Mouse (Mus musculus): ENCODE measurements around the gene Klk13. TPM values are rescaled to one million over a fixed set of nuclear protein-coding genes. Genes with fewer than 3 reads are reported as not detected.

Klk13 gene
- total and polyA plus RNA-seq, 3 experiments, result 0.27 TPM; not detected in 2

DNA sequence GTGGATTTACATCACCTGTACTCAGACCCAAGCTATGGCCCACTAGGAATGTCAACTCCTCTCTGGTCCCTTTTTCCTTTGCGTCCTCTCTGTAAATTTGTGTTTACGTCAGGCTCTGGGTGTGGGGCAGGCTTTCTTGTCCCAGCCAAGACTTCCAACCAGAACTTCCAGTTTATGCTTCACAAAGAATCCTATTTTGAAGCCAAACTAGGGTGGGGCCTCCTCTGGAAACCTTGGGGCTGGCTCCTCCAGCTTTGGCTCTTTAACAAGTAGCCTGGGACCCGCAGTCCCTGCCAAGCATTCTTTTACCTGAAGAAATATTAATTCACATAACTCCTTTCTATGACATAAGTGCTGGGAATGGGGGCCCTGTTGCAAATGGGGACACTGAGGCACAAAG, 2.3 kb upstream of the Klk13 start:
- Histone ChIP-seq H3K9me3 (replicated peaks) (no peaks in the 10 kb centered on the region), H3K4me1 (ENCODE audit: insufficient read depth, low read depth, low read length) (no peaks in the 10 kb centered on the region), H3K4me3 (ENCODE audit: low read depth, low read length) (no peak overlapping the region), H3K36me3 (replicated peaks) (no peaks in the 10 kb centered on the region), H3K27me3 (ENCODE audit: insufficient read depth, low read length) (peaks cover 2% of the 10 kb centered on the region)
- ATAC-seq (ENCODE audit: extremely low read depth, insufficient number of reproducible peaks, low FRiP score, poor library complexity, severe bottlenecking) (no peak), DNase-seq (ENCODE audit: low spot score) (no peak)
- TF ChIP-seq GATA1 (IDR thresholded peaks at IDR 0.05; ENCODE audit: borderline replicate concordance, low read length) (no peak), GATA2 (IDR thresholded peaks at IDR 0.05; ENCODE audit: borderline replicate concordance, low read depth, low read length) (no peak), POLR2AphosphoS5 (IDR thresholded peaks at IDR 0.05; ENCODE audit: insufficient replicate concordance, low read depth, low read length) (no peak), TAL1 (conservative IDR thresholded peaks at IDR 0.05; ENCODE audit: low read depth, low read length) (no peak), CTCF (IDR thresholded peaks at IDR 0.05; ENCODE audit: low read depth, low read length) (no peak)

DNA sequence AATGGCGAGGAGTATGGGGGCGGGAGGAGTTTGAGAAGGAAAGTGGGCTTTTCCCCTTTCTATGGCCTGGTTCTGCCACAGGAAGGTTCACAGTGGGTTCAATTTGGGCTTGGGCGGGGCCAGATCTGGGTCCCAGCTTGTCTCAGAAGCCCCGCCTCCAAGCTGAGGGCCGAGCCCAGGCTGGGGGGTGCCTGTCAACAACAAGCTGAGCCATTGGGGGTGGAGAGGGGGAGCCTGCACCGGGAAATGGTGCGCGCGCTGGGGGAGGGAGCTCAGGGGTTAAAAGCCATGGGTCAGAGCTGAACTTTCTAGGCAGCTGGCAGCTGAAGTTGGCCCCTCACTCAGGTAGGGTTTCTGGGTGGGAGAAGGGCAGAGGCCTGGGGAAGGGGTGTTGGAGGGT, 550 bp downstream of the Klk13 start:
- H3K36me3 ChIP-seq (replicated peaks), result no peaks in the 10 kb centered on the region
- no peak for TF ChIP-seq TAL1 (conservative IDR thresholded peaks at IDR 0.05; ENCODE audit: low read depth, low read length)
- no peak for TF ChIP-seq CTCF (IDR thresholded peaks at IDR 0.05; ENCODE audit: low read depth, low read length)
- no peak for TF ChIP-seq GATA1 (IDR thresholded peaks at IDR 0.05; ENCODE audit: borderline replicate concordance, low read length)
- no peak for TF ChIP-seq GATA2 (IDR thresholded peaks at IDR 0.05; ENCODE audit: borderline replicate concordance, low read depth, low read length)
- no peak for TF ChIP-seq POLR2AphosphoS5 (IDR thresholded peaks at IDR 0.05; ENCODE audit: insufficient replicate concordance, low read depth, low read length)
- no peak overlapping the region for H3K4me3 ChIP-seq (ENCODE audit: low read depth, low read length)
- H3K27me3 ChIP-seq (ENCODE audit: insufficient read depth, low read length), result peaks cover 2% of the 10 kb centered on the region; the same call in 1 of the 2 replicates
- ATAC-seq (ENCODE audit: extremely low read depth, insufficient number of reproducible peaks, low FRiP score, poor library complexity, severe bottlenecking) (no peak), DNase-seq (ENCODE audit: low spot score) (no peak)
- no peaks in the 10 kb centered on the region for H3K4me1 ChIP-seq (ENCODE audit: insufficient read depth, low read depth, low read length)
- no peaks in the 10 kb centered on the region for H3K9me3 ChIP-seq (replicated peaks)

GRCm38 (mm10) chr7:43713741-43714351, 1.5 kb downstream of the Klk13 start:
- ATAC-seq (ENCODE audit: extremely low read depth, insufficient number of reproducible peaks, low FRiP score, poor library complexity, severe bottlenecking), result no peak
- DNase-seq (ENCODE audit: low spot score), result no peak
- H3K9me3 ChIP-seq (replicated peaks), result no peaks in the 10 kb centered on the region
- H3K36me3 ChIP-seq (replicated peaks), result no peaks in the 10 kb centered on the region
- no peaks in the 10 kb centered on the region for H3K4me1 ChIP-seq (ENCODE audit: insufficient read depth, low read depth, low read length)
- no peak overlapping the region for H3K4me3 ChIP-seq (ENCODE audit: low read depth, low read length)
- no peak for TF ChIP-seq CTCF (IDR thresholded peaks at IDR 0.05; ENCODE audit: low read depth, low read length)
- no peak for TF ChIP-seq TAL1 (conservative IDR thresholded peaks at IDR 0.05; ENCODE audit: low read depth, low read length)
- no peak for TF ChIP-seq GATA2 (IDR thresholded peaks at IDR 0.05; ENCODE audit: borderline replicate concordance, low read depth, low read length)
- no peak for TF ChIP-seq GATA1 (IDR thresholded peaks at IDR 0.05; ENCODE audit: borderline replicate concordance, low read length)
- TF ChIP-seq POLR2AphosphoS5 (IDR thresholded peaks at IDR 0.05; ENCODE audit: insufficient replicate concordance, low read depth, low read length), result no peak
- H3K27me3 ChIP-seq (ENCODE audit: insufficient read depth, low read length), result peaks cover 2% of the 10 kb centered on the region; the same call in 1 of the 2 replicates

DNA sequence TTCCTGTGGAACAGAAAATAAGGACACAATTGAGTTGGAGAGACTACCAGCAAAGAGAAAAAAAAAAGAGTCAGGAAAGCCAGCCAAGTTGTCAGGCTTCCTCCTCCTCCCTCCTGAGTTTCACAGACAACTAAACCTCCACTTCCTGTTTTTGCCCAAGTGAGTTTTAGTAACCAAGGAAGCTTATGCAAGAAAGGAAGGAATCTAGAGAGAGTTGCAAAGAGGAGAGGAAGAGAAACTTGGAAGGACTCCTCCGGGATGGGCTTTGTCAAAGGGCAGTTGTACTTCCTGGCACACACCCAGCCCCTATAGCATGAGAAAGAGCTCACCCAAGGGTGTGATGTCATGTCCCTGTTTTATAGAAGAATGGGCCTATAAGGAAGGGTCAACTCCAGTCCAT, 35.4 kb downstream of the Klk13 start:
- no peaks in the 10 kb centered on the region for H3K9me3 ChIP-seq (replicated peaks)
- no peaks in the 10 kb centered on the region for H3K36me3 ChIP-seq (replicated peaks)
- no peaks in the 10 kb centered on the region for H3K4me1 ChIP-seq (ENCODE audit: insufficient read depth, low read depth, low read length)
- no peaks in the 10 kb centered on the region for H3K27me3 ChIP-seq (ENCODE audit: insufficient read depth, low read length)
- DNase-seq (ENCODE audit: low spot score) (no peak), ATAC-seq (ENCODE audit: extremely low read depth, insufficient number of reproducible peaks, low FRiP score, poor library complexity, severe bottlenecking) (no peak)
- TF ChIP-seq GATA2 (IDR thresholded peaks at IDR 0.05; ENCODE audit: borderline replicate concordance, low read depth, low read length) (no peak), CTCF (IDR thresholded peaks at IDR 0.05; ENCODE audit: low read depth, low read length) (no peak), TAL1 (conservative IDR thresholded peaks at IDR 0.05; ENCODE audit: low read depth, low read length) (no peak), POLR2AphosphoS5 (IDR thresholded peaks at IDR 0.05; ENCODE audit: insufficient replicate concordance, low read depth, low read length) (no peak), GATA1 (IDR thresholded peaks at IDR 0.05; ENCODE audit: borderline replicate concordance, low read length) (no peak)
- H3K4me3 ChIP-seq (ENCODE audit: low read depth, low read length), result no peak overlapping the region

- no peak for DNase-seq (ENCODE audit: low spot score)
- TF ChIP-seq POLR2AphosphoS5 (IDR thresholded peaks at IDR 0.05; ENCODE audit: insufficient replicate concordance, low read depth, low read length) (no peak), GATA1 (IDR thresholded peaks at IDR 0.05; ENCODE audit: borderline replicate concordance, low read length) (no peak), CTCF (IDR thresholded peaks at IDR 0.05; ENCODE audit: low read depth, low read length) (no peak), TAL1 (conservative IDR thresholded peaks at IDR 0.05; ENCODE audit: low read depth, low read length) (no peak), GATA2 (IDR thresholded peaks at IDR 0.05; ENCODE audit: borderline replicate concordance, low read depth, low read length) (no peak)
- H3K4me3 ChIP-seq (ENCODE audit: low read depth, low read length), result no peak overlapping the region
Measured at GRCm38 (mm10) chr7:43752806-43753205, 40.4 kb downstream of the Klk13 start.

DNA sequence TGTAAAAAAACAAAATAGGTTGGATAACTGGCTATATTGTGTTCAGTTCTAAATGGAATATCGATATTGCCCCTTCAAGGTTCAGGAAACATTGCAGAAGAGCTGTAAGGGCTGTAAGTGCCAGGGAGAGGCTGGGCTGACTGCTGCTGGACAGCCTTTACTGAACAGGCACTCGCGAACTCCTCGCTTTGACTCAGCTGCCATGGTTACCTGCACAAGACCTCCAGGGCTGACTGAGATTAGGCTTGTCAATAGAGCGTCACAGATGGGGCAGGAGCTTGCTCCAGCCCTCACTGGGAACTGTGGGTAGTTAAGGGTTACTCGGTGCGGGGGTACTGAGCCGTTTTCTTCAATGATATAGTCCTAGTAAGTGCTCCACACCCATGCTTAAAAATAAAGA, 54.1 kb downstream of the Klk13 start:
- ATAC-seq (ENCODE audit: extremely low read depth, insufficient number of reproducible peaks, low FRiP score, poor library complexity, severe bottlenecking) (no peak), DNase-seq (ENCODE audit: low spot score) (no peak)
- Histone ChIP-seq H3K9me3 (replicated peaks) (no peaks in the 10 kb centered on the region), H3K36me3 (replicated peaks) (no peaks in the 10 kb centered on the region), H3K27me3 (ENCODE audit: insufficient read depth, low read length) (no peaks in the 10 kb centered on the region), H3K4me3 (ENCODE audit: low read depth, low read length) (no peak overlapping the region), H3K4me1 (ENCODE audit: insufficient read depth, low read depth, low read length) (no peaks in the 10 kb centered on the region)
- no peak for TF ChIP-seq TAL1 (conservative IDR thresholded peaks at IDR 0.05; ENCODE audit: low read depth, low read length)
- no peak for TF ChIP-seq POLR2AphosphoS5 (IDR thresholded peaks at IDR 0.05; ENCODE audit: insufficient replicate concordance, low read depth, low read length)
- TF ChIP-seq CTCF (IDR thresholded peaks at IDR 0.05; ENCODE audit: low read depth, low read length), result no peak
- no peak for TF ChIP-seq GATA1 (IDR thresholded peaks at IDR 0.05; ENCODE audit: borderline replicate concordance, low read length)
- no peak for TF ChIP-seq GATA2 (IDR thresholded peaks at IDR 0.05; ENCODE audit: borderline replicate concordance, low read depth, low read length)

More at GRCm38 (mm10) chr7:43752806-43753205, 40.4 kb downstream of the Klk13 start:
- no peak for ATAC-seq (ENCODE audit: extremely low read depth, insufficient number of reproducible peaks, low FRiP score, poor library complexity, severe bottlenecking)
- Histone ChIP-seq H3K4me1 (ENCODE audit: insufficient read depth, low read depth, low read length) (no peaks in the 10 kb centered on the region), H3K9me3 (replicated peaks) (no peaks in the 10 kb centered on the region), H3K27me3 (ENCODE audit: insufficient read depth, low read length) (no peaks in the 10 kb centered on the region), H3K36me3 (replicated peaks) (no peaks in the 10 kb centered on the region)

All from G1E (cell line).